Mouse (Mus musculus) G1E (cell line): ENCODE measurements at regions not wholly inside any gene's neighbourhood (a gene's known extent, or its start where the extent isn't known, plus 50 kb on each side); places are given as distances from the start of the nearest gene placed in this dataset.
A peak's percentile ranks its signal among the peaks of the same experiment; 100 is the strongest.

Experiments used
- ATAC-seq: 2 replicates; pipeline ENCODE4 v1.8.0; 2016; ENCODE audit warnings: mild to moderate bottlenecking; ENCODE audit not compliant: insufficient number of reproducible peaks, poor library complexity, low FRiP score, severe bottlenecking; ENCODE audit errors: extremely low read depth
- DNase-seq: peaks from one replicate; pipeline ENCODE4 v3.0.0; 2012; ENCODE audit warnings: low spot score
- H3K27me3 ChIP-seq: 2 replicates; pipeline ENCODE4 v1.6.1; 2012; ENCODE audit warnings: mild to moderate bottlenecking, low read length, inconsistent platforms; ENCODE audit not compliant: insufficient read depth
- H3K36me3 ChIP-seq: replicated peaks from 2 replicates; pipeline ENCODE3; 2012; ENCODE audit warnings: mild to moderate bottlenecking, inconsistent platforms
- H3K4me1 ChIP-seq: 2 replicates; pipeline ENCODE4 v1.6.1; 2012; ENCODE audit warnings: low read depth, low read length, inconsistent platforms, mixed read lengths; ENCODE audit not compliant: insufficient read depth
- H3K4me3 ChIP-seq: 2 replicates; pipeline ENCODE4 v1.5.1; 2012; ENCODE audit warnings: low read depth, mild to moderate bottlenecking, inconsistent platforms, low read length, moderate library complexity, mixed read lengths
- H3K9me3 ChIP-seq: replicated peaks from 2 replicates; pipeline ENCODE4 v1.6.1; 2012; ENCODE audit warnings: inconsistent platforms
- CTCF ChIP-seq: IDR thresholded peaks from 2 replicates; pipeline ENCODE4 v1.5.1; 2012; ENCODE audit warnings: low read depth, low read length, inconsistent platforms, mixed read lengths
- GATA1 ChIP-seq: IDR thresholded peaks from 2 replicates; pipeline ENCODE4 v1.6.1; 2012; ENCODE audit warnings: borderline replicate concordance, low read length, inconsistent platforms, mixed read lengths
- GATA2 ChIP-seq: IDR thresholded peaks from 2 replicates; pipeline ENCODE4 v1.6.1; 2012; ENCODE audit warnings: low read depth, low read length, inconsistent platforms, borderline replicate concordance
- POLR2AphosphoS5 ChIP-seq: IDR thresholded peaks from 2 replicates; pipeline ENCODE4 v1.6.1; 2012; ENCODE audit warnings: low read depth, low read length, inconsistent platforms; ENCODE audit not compliant: insufficient replicate concordance
- TAL1 ChIP-seq: conservative IDR thresholded peaks from 2 replicates; pipeline ENCODE4 v1.6.1; 2012; ENCODE audit warnings: low read depth, low read length, inconsistent platforms, mixed read lengths

DNA sequence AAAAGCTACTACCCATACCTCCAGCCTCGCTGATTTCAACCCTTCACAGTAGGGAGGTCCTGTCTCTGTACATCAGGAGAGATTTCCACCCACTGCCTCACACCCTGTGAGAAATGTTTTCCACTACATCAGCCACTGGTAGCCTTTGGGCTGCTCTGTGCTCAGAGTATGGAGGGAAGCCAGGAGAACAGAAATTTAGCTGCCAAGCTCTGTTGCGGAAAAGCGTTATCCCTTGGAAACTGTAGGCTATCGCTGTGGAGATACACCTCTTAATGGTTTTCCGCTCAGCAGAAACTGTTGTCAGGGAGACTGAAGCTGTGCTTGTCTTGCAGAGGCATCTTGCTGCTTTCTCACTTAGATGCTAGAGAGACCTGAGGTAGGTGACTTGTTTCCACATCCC lies 138.9 kb downstream of the Sp3 start:
- ATAC-seq (no peak), DNase-seq (no peak)
- Histone ChIP-seq H3K27me3 (peaks cover 52% of the 10 kb centered on the region), H3K9me3 (no peaks in the 10 kb centered on the region), H3K4me1 (peaks cover 15% of the 10 kb centered on the region), H3K4me3 (no peak overlapping the region), H3K36me3 (no peaks in the 10 kb centered on the region)
- TF ChIP-seq GATA1 (no peak), CTCF (no peak), GATA2 (no peak), POLR2AphosphoS5 (no peak), TAL1 (no peak)

- Histone ChIP-seq H3K4me3 (no peak overlapping the region), H3K36me3 (no peaks in the 10 kb centered on the region), H3K4me1 (peaks cover 12% of the 10 kb centered on the region), H3K27me3 (peaks cover 48% of the 10 kb centered on the region), H3K9me3 (no peaks in the 10 kb centered on the region)
- no peak for TF ChIP-seq GATA1
- no peak for TF ChIP-seq CTCF
- no peak for TF ChIP-seq POLR2AphosphoS5
- no peak for TF ChIP-seq GATA2
- TF ChIP-seq TAL1 = no peak
- no peak for ATAC-seq
- DNase-seq = no peak
Measured at GRCm38 (mm10) chr2:72843610-72844009, 136.6 kb downstream of the Sp3 start.

- no peak for TF ChIP-seq POLR2AphosphoS5
- no peak for TF ChIP-seq TAL1
- no peak for TF ChIP-seq CTCF
- no peak for TF ChIP-seq GATA2
- no peak for TF ChIP-seq GATA1
- no peak for DNase-seq
- Histone ChIP-seq H3K4me3 (no peak overlapping the region), H3K36me3 (no peaks in the 10 kb centered on the region), H3K27me3 (peaks cover 11% of the 10 kb centered on the region), H3K9me3 (no peaks in the 10 kb centered on the region; the same call in 1 of the 2 replicates), H3K4me1 (peaks cover 30% of the 10 kb centered on the region)
- no peak for ATAC-seq
Measured at GRCm38 (mm10) chr2:72849441-72850192, 130.6 kb downstream of the Sp3 start.

DNA sequence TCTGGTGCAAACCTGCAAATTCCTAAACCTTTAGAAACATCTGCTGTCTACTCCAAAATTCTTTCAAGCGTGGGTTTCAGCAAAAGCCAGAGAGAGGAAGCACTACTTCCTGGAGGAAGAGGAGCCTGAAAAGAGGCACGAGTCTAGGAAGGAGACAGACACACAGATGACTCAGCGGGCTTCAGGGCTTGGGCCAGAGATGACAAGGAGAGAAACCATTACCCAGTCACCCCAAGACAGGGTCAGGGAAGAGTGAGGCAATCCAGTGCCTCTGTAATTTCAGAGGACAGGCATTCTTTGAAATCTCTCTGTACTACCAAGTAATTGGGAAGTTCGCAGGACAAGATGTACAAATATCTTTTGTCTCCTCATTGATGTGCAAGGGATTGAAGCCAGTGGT lies 127.7 kb downstream of the Sp3 start:
- Histone ChIP-seq H3K27me3 (peaks cover 6% of the 10 kb centered on the region), H3K4me1 (peaks cover 50% of the 10 kb centered on the region), H3K9me3 (no peaks in the 10 kb centered on the region; the same call in 1 of the 2 replicates), H3K4me3 (no peak overlapping the region), H3K36me3 (no peaks in the 10 kb centered on the region)
- DNase-seq = no peak
- no peak for ATAC-seq
- TF ChIP-seq CTCF (no peak), POLR2AphosphoS5 (no peak), TAL1 (no peak), GATA1 (no peak), GATA2 (no peak)

DNA sequence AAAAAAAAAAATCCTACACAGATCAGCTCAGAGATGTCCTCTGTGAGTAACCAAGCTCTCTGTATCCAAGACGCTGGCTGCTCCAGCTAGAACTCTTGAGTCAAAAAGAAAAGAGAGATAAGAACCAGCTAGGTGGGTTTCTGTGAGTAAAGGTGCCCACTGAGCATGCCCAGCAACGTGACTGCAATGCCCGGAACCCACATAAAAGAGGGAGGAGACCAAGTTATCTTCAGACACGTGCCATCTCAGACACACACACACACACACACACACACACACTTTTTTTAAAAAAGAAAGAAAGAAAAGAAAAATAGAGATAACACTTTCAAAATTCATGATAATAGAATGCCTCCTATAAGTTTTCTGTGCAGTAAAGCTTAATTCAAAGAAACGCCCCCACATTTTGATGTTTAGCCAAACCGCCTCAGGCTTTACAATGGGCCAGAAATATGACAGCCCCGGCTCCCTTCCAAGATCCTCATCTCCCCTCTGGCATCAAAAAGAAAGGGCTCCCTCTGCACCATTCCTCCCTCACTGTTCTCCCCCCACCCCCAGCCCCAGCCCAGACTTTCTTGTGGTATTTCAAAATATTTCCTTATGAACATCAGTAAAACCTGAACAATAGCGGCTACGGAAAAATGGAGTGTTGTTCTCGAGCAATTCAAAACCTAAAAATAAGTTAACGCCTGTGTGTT lies 124.8 kb downstream of the Sp3 start:
- peak; percentile 63 for ATAC-seq
- peaks cover 46% of the 10 kb centered on the region for H3K4me1 ChIP-seq
- DNase-seq = peak; percentile 44

GRCm38 (mm10) chr2:72855971-72856755 lies 124.1 kb downstream of the Sp3 start:
- H3K4me1 ChIP-seq = peaks cover 46% of the 10 kb centered on the region
- TF ChIP-seq POLR2AphosphoS5 (no peak), GATA1 (no peak)
- H3K9me3 ChIP-seq = no peaks in the 10 kb centered on the region; the same call in 1 of the 2 replicates
- H3K27me3 ChIP-seq = no peaks in the 10 kb centered on the region; the same call in 1 of the 2 replicates
- H3K4me3 ChIP-seq = no peak overlapping the region; the same call in 1 of the 2 replicates
- ATAC-seq (no peak), DNase-seq (no peak)
- no peaks in the 10 kb centered on the region for H3K36me3 ChIP-seq

More for the DNA sequence above, 124.8 kb downstream of the Sp3 start:
- H3K27me3 ChIP-seq = no peaks in the 10 kb centered on the region; the same call in 1 of the 2 replicates
- no peaks in the 10 kb centered on the region for H3K36me3 ChIP-seq
- TF ChIP-seq CTCF = no peak
- no peak overlapping the region; the same call in 1 of the 2 replicates for H3K4me3 ChIP-seq
- H3K9me3 ChIP-seq = no peaks in the 10 kb centered on the region; the same call in 1 of the 2 replicates
